Mouse (Mus musculus) 416B (cell line): ENCODE results near the gene Vps11.
"Not testable (repeated sequence)": the region's sequence is repeated elsewhere in the genome, so short reads cannot be mapped to it uniquely, and the experiment has no call there.

ENCODE experiments used
- DNase-seq: peaks from one replicate; pipeline ENCODE4 v3.0.0; 2011; ENCODE audit warnings: low read depth

Gene Vps11

DNA sequence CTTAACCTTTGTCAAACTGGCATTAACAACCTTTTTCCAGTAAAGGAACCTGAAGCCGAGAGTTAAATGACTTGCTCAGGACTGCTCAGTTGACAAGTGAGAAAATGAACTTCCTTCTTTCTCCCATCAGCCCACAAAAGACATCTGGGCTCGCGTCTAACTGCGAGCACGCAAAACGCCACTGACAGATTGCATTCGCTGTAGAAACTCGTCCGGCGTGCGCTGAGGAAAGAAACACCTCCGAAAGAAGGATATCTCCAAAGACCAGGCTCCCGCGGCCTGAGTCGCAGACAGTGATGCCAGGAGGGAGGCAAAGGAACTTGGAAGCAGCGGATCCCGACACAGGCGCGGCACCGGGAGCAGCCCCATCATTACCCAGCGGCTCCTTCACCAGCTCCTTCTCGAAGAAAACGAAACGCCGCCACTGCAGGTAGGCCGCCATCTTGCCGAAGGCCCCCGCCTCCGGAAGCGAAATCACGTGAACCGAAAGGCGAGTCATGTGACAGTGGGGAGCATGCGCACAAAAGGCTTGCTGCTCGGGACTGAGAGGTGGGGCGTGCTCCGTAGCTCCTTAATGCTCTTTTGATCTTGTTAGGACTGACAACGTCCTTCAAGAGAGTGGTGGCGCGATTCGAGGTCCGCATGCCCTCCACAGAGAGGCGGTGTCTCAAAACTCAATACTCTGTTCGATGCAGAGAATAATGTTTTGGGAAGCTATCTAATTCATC, at the start of gene Vps11:
TSS of gene Vps11 (minus strand) at position 481 of the 728 bp plus-strand sequence.
- DNase-seq = peak; percentile 98

DNA sequence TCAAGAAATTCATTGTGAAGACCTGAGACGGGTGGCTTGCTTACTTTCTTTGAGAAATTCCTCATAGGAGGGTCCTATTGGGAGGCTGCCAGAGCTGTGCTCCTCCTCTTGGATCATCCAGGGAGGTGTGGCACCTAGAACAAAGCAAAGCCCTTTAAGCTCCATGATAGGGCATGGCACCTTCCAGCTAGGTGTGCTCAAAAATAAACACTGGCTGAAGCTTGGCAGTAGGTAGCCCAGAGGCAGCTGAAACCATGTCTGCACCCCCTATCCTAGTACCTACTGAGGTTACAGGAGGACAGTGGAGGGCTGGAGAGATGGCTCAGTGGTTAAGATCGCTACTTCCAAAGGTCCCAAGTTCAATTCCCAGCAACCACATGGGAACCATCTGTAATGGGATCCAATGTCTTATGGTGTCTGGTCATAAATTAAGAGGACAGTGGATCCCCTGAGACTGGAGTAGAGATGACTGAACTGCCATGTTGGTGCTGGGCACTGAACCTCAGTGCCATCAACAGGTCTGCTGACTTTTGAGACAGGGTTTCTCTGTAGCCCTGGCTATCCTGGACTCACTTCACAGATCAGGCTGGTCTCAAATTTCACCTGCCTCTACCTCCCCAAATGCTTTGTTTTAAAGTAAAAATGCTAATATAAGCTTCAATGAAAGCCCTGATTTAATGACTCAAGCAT, 49.3 kb upstream of the Vps11 start:
- DNase-seq = no peak

DNA sequence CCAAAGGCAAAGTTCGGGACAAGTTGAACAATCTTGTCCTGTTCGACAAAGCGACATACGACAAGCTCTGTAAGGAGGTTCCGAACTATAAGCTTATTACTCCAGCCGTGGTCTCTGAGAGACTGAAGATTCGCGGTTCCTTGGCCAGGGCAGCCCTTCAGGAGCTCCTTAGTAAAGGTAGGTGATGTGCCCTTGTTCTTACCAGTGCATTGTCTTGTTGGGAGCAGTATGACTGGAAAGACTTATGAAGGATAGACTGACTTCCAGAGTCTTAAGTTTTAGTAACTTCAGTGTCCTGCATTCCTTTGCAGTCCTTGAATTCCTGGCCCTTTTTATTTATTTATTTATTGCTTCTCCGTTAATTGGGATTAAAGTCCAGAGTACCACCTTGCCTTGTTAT, 47.2 kb upstream of the Vps11 start:
- not testable (repeated sequence) for DNase-seq

GRCm38 (mm10) chr9:44407752-44408097, 46.3 kb upstream of the Vps11 start:
- DNase-seq = no peak

GRCm38 (mm10) chr9:44406906-44407751, 45.7 kb upstream of the Vps11 start, which contains the start of the genes Rps25 and Trappc4:
TSS of gene Rps25 (plus strand) at chr9:44407139.
TSS of gene Trappc4 (minus strand) at chr9:44407600.
- peak; percentile 97 for DNase-seq

DNA sequence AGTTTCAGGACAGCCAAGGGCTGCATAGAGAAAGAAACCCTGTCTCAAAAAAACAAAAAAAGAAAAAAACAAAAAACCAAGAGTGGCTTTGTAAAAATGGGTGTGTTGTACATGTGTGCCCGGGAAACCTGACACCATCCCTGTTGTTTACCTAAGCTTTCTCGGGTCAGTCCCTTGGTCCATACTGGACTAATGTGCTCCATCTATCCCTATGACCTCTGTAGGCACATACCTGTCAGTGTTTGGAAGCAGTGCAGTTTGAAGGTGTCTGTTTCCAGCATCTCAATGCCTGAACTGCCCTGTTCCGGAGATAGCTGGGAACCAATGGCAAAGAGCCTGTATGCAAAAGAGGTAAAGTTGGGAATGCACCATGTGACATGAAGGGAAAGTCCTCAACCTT, 43.5 kb upstream of the Vps11 start:
- no peak for DNase-seq

DNA sequence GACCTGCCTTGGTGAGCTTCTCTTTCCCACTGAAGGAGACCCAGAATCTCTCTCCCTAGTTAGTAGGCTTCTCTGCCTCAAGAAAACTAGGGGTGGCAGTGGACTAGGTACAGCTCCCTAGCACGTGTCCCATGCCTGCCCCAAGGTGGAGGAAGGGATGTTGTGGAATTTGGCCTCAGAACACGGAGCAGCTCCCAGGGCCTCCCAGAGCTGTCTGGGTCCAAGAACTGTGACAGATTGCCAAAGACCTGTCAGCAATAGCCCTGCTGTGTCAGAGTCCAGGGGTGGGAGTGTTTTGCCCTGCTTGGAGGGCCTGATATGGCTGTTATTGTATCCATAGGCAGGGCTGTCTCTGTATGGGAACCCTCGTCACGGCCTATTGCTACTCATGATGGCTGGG, 39.6 kb upstream of the Vps11 start:
- DNase-seq = no peak

GRCm38 (mm10) chr9:44399795-44400114, 38.3 kb upstream of the Vps11 start:
- no peak for DNase-seq

GRCm38 (mm10) chr9:44399114-44399794, 37.8 kb upstream of the Vps11 start:
- no peak for DNase-seq

GRCm38 (mm10) chr9:44398551-44398950, 37.1 kb upstream of the Vps11 start:
- no peak for DNase-seq

DNA sequence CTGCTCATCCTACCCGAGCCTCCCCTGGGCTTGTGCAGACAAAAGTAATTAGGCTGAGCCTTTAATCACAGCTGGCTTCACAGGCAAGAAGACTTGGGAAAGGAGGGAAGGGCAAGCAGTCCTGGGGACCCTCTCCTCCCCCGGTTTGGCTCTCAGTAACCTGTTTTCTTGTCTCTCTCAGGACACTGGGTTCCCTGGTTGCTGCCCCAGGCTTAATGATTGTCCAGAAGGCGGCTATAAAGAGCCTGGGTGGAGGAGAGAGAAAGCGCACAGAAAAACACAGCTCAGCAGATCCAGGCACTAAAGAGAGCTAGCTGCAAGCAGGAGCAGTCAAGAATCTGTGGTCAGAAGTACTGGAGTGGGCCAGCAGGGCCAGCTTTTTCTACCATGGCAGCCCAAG, 36.6 kb upstream of the Vps11 start:
- no peak for DNase-seq

- peak; percentile 100 for DNase-seq
These were observed 35.4 kb upstream of the Vps11 start, which contains the start of gene Slc37a4 for GRCm38 (mm10) chr9:44396684-44397411. TSS of gene Slc37a4 (plus strand) at chr9:44396852.

- peak; percentile 68 for DNase-seq
These were observed 30.0 kb upstream of the Vps11 start for GRCm38 (mm10) chr9:44391466-44391865.

- DNase-seq = peak; percentile 60
These were observed 27.8 kb upstream of the Vps11 start for GRCm38 (mm10) chr9:44389273-44389672.

- no peak for DNase-seq
These were observed 25.8 kb upstream of the Vps11 start for GRCm38 (mm10) chr9:44387221-44387620.

GRCm38 (mm10) chr9:44384596-44384995, 23.1 kb upstream of the Vps11 start:
- DNase-seq = no peak

- DNase-seq = no peak
These were observed 18.4 kb upstream of the Vps11 start for GRCm38 (mm10) chr9:44379862-44380261.

DNA sequence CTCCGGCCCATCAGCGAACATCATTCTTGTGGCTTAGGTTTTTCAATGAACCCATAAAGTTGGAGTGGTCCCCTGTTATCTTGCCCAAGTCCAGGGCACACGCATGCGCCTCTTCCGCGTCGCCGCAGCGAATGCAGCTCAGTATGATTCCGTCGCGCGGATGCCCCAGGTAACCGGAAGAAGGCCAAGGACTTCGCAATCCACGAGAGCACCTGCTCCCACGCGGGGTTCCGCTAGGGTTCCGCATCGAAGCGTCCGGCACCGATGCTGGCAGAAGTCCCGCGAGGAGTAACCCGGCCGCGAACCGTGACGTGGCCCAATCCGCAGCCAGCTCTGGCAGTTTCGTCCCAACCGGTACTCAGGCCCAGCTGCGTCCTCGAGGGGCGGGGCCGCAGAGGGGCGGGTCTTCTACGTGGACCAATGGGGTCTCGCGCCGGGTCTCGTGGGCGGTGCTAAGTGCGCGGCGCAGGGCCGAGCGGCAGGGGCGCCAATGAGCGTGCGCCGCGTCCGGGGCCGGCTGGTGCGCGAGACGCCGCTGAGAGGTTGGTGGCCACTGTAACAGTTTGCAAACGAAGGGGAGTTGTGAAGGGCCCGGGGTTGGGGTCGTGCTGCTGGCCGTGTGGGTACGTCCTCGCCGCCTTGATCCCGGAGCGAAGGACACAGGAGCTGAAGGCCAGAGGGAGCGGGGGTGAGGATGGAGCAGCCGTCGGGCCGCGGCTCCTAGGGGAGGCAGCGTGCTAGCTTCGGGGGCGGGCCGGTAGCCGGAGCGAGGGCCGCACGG, 17.8 kb upstream of the Vps11 start, which contains the start of gene Hyou1:
TSS of gene Hyou1 (plus strand) at position 437 of the 781 bp plus-strand sequence.
- DNase-seq = peak; percentile 98

- DNase-seq = peak; percentile 40
These were observed 16.8 kb upstream of the Vps11 start for GRCm38 (mm10) chr9:44378153-44378730.

- not testable (repeated sequence) for DNase-seq
These were observed 15.9 kb upstream of the Vps11 start for GRCm38 (mm10) chr9:44377335-44377734.
